Mouse (Mus musculus): ENCODE data around the gene Pax7. TPM values are rescaled to one million over a fixed set of nuclear protein-coding genes. Genes with fewer than 3 reads are reported as not detected.

Gene Pax7
- polyA plus RNA-seq, 1 experiment from 2014 or later: 1.1 TPM

DNA sequence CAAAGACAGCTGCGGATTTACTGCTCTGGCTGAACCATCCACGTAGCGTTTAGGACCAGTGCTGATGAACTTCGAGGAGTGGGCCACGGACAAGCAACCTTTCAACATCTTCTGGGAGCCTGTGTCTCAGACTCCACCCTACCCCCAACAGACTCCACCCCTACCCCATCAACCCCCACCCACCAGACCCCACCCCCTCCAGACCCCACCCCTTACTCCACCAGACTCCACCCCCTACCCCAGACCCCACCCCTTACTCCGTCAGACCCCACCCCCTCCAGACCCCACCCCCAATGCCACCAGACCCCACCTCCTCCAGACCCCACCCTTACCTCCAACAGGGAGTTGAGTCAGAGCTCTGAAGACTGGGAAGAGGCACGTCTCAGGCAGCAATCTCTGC lies 10.1 kb upstream of the Pax7 start:
- no peak overlapping the region for H3K4me3 ChIP-seq
- H3K4me1 ChIP-seq: peaks cover 6% of the 10 kb centered on the region; the same call in 1 of the 2 replicates
- WGBS: 21% methylated on average over 7 of the region's 7 CpGs
- H3K9ac ChIP-seq: no peak overlapping the region
- ATAC-seq (ENCODE audit: low FRiP score): no peak
- H3K27ac ChIP-seq: no peak overlapping the region
- peaks cover 75% of the 10 kb centered on the region for H3K27me3 ChIP-seq
- no peak overlapping the region for H3K4me2 ChIP-seq (replicated peaks)
- no peaks in the 10 kb centered on the region for H3K36me3 ChIP-seq
- no peaks in the 10 kb centered on the region for H3K9me3 ChIP-seq (replicated peaks)

DNA sequence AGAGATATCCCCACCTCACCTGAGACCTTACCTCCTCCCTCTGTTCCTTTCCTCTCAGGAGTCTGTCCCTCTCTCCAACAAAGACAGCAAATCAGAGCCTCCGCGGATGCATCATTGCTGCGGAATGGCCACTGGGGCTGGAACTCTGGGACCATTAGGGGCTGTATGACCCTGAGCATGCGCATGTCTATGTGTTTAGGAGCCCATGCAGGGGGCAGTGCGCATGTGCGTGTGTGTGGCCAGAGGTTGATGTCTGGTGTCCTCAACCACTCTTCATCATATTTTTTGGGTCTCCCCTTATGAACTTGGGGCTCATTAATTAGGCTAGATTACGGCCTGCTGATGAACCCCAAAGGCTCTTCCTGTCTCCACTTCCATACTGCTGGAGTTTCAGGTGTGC lies 9.6 kb upstream of the Pax7 start:
- Histone ChIP-seq H3K4me3 (no peak overlapping the region), H3K9ac (no peak overlapping the region), H3K27ac (no peak overlapping the region), H3K4me2 (replicated peaks) (no peak overlapping the region), H3K9me3 (replicated peaks) (no peaks in the 10 kb centered on the region), H3K27me3 (peaks cover 80% of the 10 kb centered on the region), H3K4me1 (peaks cover 10% of the 10 kb centered on the region), H3K36me3 (no peaks in the 10 kb centered on the region)
- ATAC-seq (ENCODE audit: low FRiP score): no peak
- WGBS: 73% methylated on average over 7 of the region's 7 CpGs

DNA sequence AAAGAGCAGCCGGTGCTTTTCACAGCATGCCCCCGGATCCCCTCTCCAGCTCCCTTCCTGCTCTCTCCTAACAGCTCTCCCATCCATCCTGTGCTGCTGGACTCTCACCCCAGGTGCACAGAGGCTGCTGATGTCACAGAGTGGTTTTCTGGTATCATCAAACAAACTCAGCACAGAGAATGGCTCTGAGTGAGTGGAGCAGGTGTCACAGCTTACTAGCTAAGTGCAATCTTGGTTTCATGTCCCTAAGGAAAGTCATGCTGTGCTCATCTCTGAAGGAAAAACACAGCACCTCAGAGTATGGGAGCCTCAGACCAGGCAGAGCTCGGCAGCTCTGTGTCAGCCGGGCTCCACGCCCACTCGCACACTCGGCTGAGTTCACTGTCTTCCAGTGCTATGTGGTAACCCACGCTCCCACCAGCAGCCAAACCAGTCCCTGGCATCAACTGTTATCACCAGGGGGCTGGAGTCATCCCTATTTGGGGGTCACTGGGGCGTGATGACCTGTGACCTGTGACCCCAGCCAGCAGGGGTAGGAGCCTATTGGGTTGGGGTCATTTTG lies 7.7 kb upstream of the Pax7 start:
- no peak for ATAC-seq (ENCODE audit: low FRiP score)
- Histone ChIP-seq H3K27me3 (peaks cover 87% of the 10 kb centered on the region), H3K4me1 (peaks cover 28% of the 10 kb centered on the region), H3K4me2 (replicated peaks) (no peak overlapping the region), H3K27ac (no peak overlapping the region), H3K36me3 (no peaks in the 10 kb centered on the region), H3K4me3 (no peak overlapping the region), H3K9ac (no peak overlapping the region), H3K9me3 (replicated peaks) (no peaks in the 10 kb centered on the region)
- WGBS: 37% methylated on average over 9 of the region's 9 CpGs

DNA sequence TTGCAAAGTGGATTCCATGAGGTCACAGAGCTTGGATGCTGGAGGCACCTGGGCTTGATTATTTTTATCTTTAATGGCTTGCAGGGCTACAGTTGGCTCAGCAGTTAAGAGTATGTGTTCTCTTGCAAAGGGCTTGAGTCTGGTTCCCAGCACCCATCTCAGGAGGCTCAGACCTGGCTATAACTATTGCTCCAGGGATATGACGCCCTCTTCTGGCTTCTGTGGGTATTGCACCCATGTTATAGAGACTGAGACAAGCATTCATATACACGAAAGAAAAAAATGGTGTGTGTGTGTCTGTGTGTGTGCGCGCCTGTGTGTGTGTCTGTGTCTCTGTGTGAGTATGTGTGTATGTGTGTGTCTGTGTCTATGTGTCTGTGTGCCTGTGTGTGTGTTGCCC lies 7.1 kb upstream of the Pax7 start:
- peaks cover 33% of the 10 kb centered on the region for H3K4me1 ChIP-seq
- WGBS: 75% methylated on average over 4 of the region's 4 CpGs
- no peaks in the 10 kb centered on the region for H3K36me3 ChIP-seq
- H3K27me3 ChIP-seq: peaks cover 91% of the 10 kb centered on the region
- H3K9ac ChIP-seq: no peak overlapping the region
- H3K27ac ChIP-seq: no peak overlapping the region
- H3K9me3 ChIP-seq (replicated peaks): no peaks in the 10 kb centered on the region
- H3K4me2 ChIP-seq (replicated peaks): no peak overlapping the region
- ATAC-seq (ENCODE audit: low FRiP score): no peak
- H3K4me3 ChIP-seq: no peak overlapping the region

DNA sequence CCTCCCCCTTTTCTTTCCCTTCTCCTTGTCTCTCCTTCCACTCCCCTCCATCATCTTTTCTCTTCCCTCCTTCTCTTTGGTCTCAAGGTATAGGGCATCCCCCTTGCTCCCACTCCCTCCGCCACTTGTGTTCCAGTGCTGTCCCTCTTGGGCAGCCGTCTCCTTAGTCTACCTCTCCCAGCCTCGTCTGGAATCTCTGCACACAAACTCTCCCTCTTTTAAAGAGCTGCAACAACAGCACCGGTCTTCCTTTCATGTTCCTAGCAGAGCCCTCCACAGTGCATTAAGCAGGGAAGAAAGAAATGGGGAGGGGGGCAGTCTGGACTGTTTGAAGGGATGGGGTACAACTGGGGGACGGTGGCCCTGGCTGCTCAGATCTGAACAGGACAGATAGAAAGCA lies 3.4 kb upstream of the Pax7 start:
- ATAC-seq (ENCODE audit: low FRiP score): no peak
- H3K4me2 ChIP-seq (replicated peaks): peak overlapping the region; percentile 31
- no peak overlapping the region for H3K9ac ChIP-seq
- no peak overlapping the region for H3K4me3 ChIP-seq
- WGBS: 5% methylated on average over 5 of the region's 5 CpGs
- H3K36me3 ChIP-seq: no peaks in the 10 kb centered on the region
- H3K27ac ChIP-seq: no peak overlapping the region
- peaks cover 95% of the 10 kb centered on the region for H3K27me3 ChIP-seq
- H3K4me1 ChIP-seq: peaks cover 56% of the 10 kb centered on the region
- no peaks in the 10 kb centered on the region for H3K9me3 ChIP-seq (replicated peaks)

DNA sequence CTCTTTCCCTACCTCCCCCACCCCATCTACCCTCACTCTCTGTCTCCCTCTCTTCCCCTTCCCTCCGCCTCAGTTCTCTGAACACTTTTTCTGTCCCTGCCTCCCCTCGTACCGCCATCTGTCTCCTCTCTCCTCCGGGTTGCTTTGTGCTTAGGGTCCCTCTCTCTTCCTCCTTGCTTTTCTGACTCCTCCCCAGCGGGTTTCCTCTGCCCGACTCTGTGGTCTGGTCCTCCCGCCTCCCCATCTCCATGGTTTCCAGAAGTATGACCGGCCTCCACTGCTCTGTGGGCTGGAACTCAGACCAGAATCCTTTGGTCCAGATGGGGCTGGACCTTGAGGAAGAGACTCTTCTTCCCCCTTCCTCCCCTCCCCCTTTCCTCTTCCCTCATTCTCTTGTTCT lies 2.9 kb upstream of the Pax7 start:
- peak; percentile 53; the same call in 1 of the 2 replicates for ATAC-seq (ENCODE audit: low FRiP score)
- Histone ChIP-seq H3K27me3 (peaks cover 98% of the 10 kb centered on the region), H3K36me3 (no peaks in the 10 kb centered on the region), H3K4me1 (peaks cover 61% of the 10 kb centered on the region), H3K4me2 (replicated peaks) (peak overlapping the region; percentile 31), H3K4me3 (no peak overlapping the region), H3K27ac (no peak overlapping the region), H3K9ac (no peak overlapping the region), H3K9me3 (replicated peaks) (no peaks in the 10 kb centered on the region)
- under 1% methylated on average over 8 of the region's 8 CpGs for WGBS

DNA sequence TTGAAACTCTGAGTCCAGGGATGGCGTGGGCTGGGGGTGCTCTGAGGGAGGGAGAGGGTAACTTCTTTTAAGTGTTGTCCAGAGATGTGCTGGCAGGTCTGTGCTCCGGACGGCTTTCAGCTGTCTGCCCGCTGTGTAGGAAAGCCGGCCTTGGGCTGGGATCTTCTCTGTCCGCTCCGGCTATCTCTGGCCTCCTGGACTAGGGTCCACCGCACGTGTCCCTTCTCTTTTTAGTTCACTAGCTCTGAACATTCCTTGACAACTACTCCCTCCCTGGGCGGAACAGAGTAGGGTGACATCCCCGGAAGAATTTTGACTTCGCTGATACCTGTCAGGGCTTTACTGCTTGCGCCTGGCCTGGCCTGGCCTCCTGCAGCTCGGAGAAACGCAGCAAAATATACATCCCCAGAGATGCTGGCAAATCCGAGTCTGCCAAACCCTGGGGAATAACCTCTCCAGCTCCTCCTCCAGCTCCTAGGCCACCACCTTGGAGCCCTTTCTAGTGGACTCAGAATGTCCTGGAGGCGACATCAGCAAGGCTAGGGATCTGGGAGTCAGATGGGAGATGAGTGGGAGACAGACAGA lies 581 bp upstream of the Pax7 start:
- Histone ChIP-seq H3K4me1 (peaks cover 70% of the 10 kb centered on the region), H3K4me2 (replicated peaks) (peak overlapping the region; percentile 54), H3K27me3 (peaks cover 99% of the 10 kb centered on the region), H3K4me3 (peak overlapping the region; percentile 40), H3K9ac (no peak overlapping the region), H3K27ac (no peak overlapping the region), H3K36me3 (no peaks in the 10 kb centered on the region), H3K9me3 (replicated peaks) (no peaks in the 10 kb centered on the region)
- WGBS: 2% methylated on average over 17 of the region's 17 CpGs
- no peak for ATAC-seq (ENCODE audit: low FRiP score)

DNA sequence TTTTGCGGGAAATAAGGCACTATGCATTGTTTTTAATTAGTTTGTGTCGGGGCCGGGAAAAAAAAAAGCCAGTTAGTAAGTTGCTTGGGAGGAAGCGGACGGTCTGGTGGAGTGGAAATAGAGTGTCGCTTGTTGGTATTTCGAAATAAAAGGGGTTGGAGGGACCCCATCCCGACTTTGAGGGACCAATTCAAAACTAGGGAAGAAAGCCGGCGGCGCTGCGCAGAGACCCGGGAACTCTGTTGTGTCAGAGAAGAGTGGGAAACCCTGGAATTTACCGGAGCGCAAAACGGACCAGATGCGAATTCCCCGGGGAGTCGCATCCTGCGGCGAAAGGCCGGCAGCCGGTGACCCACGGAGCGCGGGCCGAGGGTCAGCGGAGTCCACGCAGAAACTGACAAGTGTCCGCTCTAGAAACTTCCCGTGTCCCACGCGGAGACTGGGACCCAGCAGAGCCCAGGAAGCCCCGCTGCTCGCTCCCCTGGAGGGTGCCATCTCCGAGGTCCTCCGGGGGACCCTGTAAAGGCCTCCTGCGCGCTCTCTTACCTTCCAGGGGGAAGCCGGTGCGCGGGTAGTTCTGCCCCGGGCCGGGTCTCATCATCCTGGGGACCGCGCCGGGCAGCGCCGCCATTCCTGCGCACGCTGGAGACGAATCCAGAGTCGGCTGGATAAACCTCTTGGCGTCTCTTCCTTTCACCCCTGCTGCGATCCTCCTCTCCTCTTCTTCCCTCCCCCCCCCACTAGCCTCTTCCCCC lies 870 bp downstream of the Pax7 start:
- no peak for ATAC-seq (ENCODE audit: low FRiP score)
- under 1% methylated on average over 55 of the region's 55 CpGs for WGBS

DNA sequence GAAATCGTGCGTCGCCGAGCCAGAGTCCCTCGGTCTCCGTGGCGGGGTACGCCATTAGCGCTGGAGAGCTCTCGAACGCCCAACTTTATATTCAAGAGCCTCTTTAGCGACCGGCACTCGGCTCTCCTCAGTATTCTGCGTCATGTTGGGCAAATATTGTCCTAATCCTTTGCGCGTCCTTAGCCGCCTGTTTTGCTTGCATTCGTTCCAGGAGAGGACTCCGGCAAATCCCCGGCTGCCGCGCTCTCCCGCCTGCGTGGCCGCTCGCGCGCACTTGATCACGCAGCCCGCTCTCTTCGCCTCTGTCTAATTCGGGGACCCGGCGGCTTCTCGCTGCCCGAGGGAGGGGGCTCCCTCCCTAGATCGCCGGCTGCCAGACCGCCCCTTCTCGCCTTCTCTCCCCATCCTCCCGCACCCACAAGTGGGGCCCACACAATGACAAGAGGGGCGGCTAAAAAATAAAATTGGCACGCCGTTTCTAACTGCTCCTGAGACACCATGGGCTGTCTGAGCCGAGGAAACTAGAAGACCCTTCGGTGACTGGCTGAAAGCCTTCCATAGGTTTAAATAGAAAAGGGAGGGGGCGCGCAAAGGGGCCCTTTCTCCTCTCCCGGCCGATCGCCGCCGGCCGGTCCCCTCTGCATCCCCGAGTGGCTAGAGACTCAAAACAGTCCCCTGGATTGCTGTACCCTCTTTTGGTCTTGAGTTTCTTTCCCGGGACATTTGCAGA lies 1.7 kb downstream of the Pax7 start:
- H3K9me3 ChIP-seq (replicated peaks): no peaks in the 10 kb centered on the region
- peaks cover 63% of the 10 kb centered on the region for H3K4me1 ChIP-seq
- H3K27ac ChIP-seq: 0 out of 2 replicates have a peak overlapping the region, but pooled peaks have one; percentile 30
- peak overlapping the region; percentile 54 for H3K4me2 ChIP-seq (replicated peaks)
- ATAC-seq (ENCODE audit: low FRiP score): no peak
- H3K27me3 ChIP-seq: peaks cover 99% of the 10 kb centered on the region
- no peaks in the 10 kb centered on the region for H3K36me3 ChIP-seq
- peak overlapping the region; percentile 64 for H3K9ac ChIP-seq
- under 1% methylated on average over 57 of the region's 57 CpGs for WGBS
- peak overlapping the region; percentile 40 for H3K4me3 ChIP-seq

More for the DNA sequence above, 870 bp downstream of the Pax7 start:
- Histone ChIP-seq H3K36me3 (no peaks in the 10 kb centered on the region), H3K4me3 (peak overlapping the region; percentile 40), H3K4me2 (replicated peaks) (peak overlapping the region; percentile 54), H3K27me3 (peaks cover 99% of the 10 kb centered on the region), H3K9ac (peak overlapping the region; percentile 64), H3K27ac (peak overlapping the region; percentile 68), H3K4me1 (peaks cover 70% of the 10 kb centered on the region), H3K9me3 (replicated peaks) (no peaks in the 10 kb centered on the region)

DNA sequence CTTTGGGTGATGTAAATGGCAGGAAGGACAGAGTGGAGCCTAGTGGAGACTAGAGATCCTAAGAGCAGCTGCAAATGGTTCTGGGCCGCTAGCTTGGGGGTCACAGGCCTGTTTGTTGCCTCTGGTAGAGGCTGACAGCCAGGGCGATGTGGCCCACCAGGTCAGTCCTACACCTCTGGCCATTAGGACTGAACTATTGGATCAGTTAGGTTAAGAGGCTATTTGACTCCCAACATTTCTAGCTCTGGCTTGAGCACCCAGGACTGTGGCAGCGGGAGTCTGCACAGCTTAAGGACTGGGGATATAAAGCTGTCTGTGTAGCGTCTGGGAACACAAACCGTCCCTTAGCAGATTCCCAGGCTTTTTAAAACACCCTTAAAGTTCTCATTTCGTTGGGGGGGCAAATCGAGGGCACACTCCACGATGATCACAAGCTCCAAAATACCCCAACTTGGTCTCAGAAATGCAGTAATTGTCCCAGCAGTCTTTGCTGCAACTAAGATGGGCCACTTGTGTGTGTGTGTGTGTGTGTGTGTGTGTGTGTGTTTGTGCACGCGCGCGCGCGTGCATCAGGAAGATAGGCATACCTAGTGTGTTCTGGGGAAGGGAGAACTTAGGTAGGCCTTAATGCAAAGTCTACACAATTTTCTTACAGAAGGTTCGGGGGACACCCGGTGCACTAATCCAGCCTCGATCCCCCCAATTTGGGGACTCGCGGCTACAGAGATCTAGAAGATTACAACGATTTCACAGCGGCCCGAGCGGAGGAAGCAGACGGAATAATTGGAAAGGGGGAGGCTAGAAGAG lies 2.5 kb downstream of the Pax7 start:
- Histone ChIP-seq H3K36me3 (no peaks in the 10 kb centered on the region), H3K4me3 (peak overlapping the region; percentile 40), H3K27me3 (peaks cover 99% of the 10 kb centered on the region), H3K4me1 (peaks cover 58% of the 10 kb centered on the region), H3K27ac (no peak overlapping the region), H3K4me2 (replicated peaks) (peak overlapping the region; percentile 54), H3K9me3 (replicated peaks) (no peaks in the 10 kb centered on the region), H3K9ac (peak overlapping the region; percentile 64; the same call in 1 of the 2 replicates)
- no peak for ATAC-seq (ENCODE audit: low FRiP score)
- WGBS: 2% methylated on average over 24 of the region's 24 CpGs

DNA sequence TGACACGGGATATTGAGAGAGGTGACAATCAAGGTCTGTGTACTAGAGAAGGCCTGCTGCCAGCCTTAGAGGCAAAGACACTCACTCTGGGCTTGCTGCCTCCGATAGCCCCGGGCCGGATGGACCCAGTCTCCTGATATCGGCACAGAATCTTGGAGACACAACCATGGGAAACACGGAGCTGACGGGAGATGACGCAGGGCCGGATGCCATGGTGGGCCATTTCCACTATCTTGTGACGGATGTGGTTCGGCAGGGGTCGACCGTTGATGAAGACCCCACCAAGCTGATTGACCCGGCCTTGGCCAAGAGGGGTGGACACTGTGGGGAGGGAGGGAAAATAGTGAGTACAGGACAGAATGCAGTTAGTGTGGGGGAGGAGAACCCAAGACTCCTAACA lies 3.3 kb downstream of the Pax7 start:
- no peak for ATAC-seq (ENCODE audit: low FRiP score)
- Histone ChIP-seq H3K36me3 (no peaks in the 10 kb centered on the region), H3K27me3 (peaks cover 99% of the 10 kb centered on the region), H3K27ac (no peak overlapping the region), H3K9me3 (replicated peaks) (no peaks in the 10 kb centered on the region), H3K4me2 (replicated peaks) (peak overlapping the region; percentile 54), H3K4me3 (peak overlapping the region; percentile 40), H3K4me1 (peaks cover 56% of the 10 kb centered on the region), H3K9ac (no peak overlapping the region)
- 4% methylated on average over 14 of the region's 14 CpGs for WGBS
